ENCODE assay signal across 10 mouse cellular contexts in genomic region chr16:78199252-78199651, GRCm38 (mm10).
DNase-seq lines count a peak whose midpoint lies in the region; ATAC-seq lines count a peak whose summit lies in the region.
"Had no signal": no experiment of that assay in that cellular context is flagged by ENCODE, and none has a peak within 500 bp of the region (broad histone marks: within the 10 kb centered on the region; RNA-seq: fewer than 3 reads in every experiment).

No protein-coding gene starts in this region.

- no peak overlapping the region for H3K27ac ChIP-seq in forebrain, embryonic 13.5 days
- no peak overlapping the region for H3K27ac ChIP-seq in forebrain, embryonic 11.5 days (ENCODE audit: low read depth, low read length)
- H3K27ac ChIP-seq in hindbrain, embryonic 15.5 days (replicated peaks): no peak overlapping the region
- H3K27ac ChIP-seq in hindbrain, embryonic 12.5 days: no peak overlapping the region
- H3K27ac ChIP-seq in midbrain, embryonic 15.5 days: no peak overlapping the region
- no peak overlapping the region for H3K27ac ChIP-seq in midbrain, embryonic 14.5 days (replicated peaks; ENCODE audit: low read depth, low read length)
- H3K27ac ChIP-seq in stomach, embryonic 14.5 days (ENCODE audit: low read length): no peak overlapping the region
- H3K27ac ChIP-seq: embryonic facial prominence, embryonic 12.5 days; heart, adult 2 months had no signal

- no peaks in the 10 kb centered on the region for H3K9me3 ChIP-seq in forebrain, embryonic 13.5 days (replicated peaks)
- no peaks in the 10 kb centered on the region for H3K9me3 ChIP-seq in forebrain, embryonic 11.5 days (ENCODE audit: control insufficient read depth, low read length)
- H3K9me3 ChIP-seq in hindbrain, embryonic 15.5 days: no peaks in the 10 kb centered on the region
- no peaks in the 10 kb centered on the region for H3K9me3 ChIP-seq in hindbrain, embryonic 12.5 days (replicated peaks)
- no peaks in the 10 kb centered on the region for H3K9me3 ChIP-seq in midbrain, embryonic 15.5 days
- no peaks in the 10 kb centered on the region for H3K9me3 ChIP-seq in midbrain, embryonic 14.5 days (ENCODE audit: control insufficient read depth, low read length)
- no peaks in the 10 kb centered on the region for H3K9me3 ChIP-seq in stomach, embryonic 14.5 days (ENCODE audit: control insufficient read depth, low read depth, low read length)
- H3K9me3 ChIP-seq: embryonic facial prominence, embryonic 12.5 days had no signal

- ATAC-seq in forebrain, embryonic 13.5 days: 0 out of 2 replicates have a peak, but pooled peaks have one; percentile 31
- no peak for ATAC-seq in forebrain, embryonic 11.5 days (replicated peaks; ENCODE audit: low FRiP score)
- no peak for ATAC-seq in hindbrain, embryonic 15.5 days (ENCODE audit: low FRiP score, low read depth)
- no peak for ATAC-seq in hindbrain, embryonic 12.5 days (ENCODE audit: low FRiP score)
- ATAC-seq in midbrain, embryonic 15.5 days (replicated peaks): 0 out of 2 replicates have a peak, but pooled peaks have one; percentile 34
- no peak for ATAC-seq in midbrain, embryonic 14.5 days (ENCODE audit: low FRiP score, low TSS enrichment)
- ATAC-seq in stomach, embryonic 14.5 days (ENCODE audit: insufficient number of reproducible peaks, insufficient read depth, low FRiP score, low read depth): no peak

- no peaks in the 10 kb centered on the region for H3K27me3 ChIP-seq in forebrain, embryonic 13.5 days
- H3K27me3 ChIP-seq in forebrain, embryonic 11.5 days (ENCODE audit: control insufficient read depth, insufficient read depth, low read length): no peaks in the 10 kb centered on the region
- no peaks in the 10 kb centered on the region for H3K27me3 ChIP-seq in hindbrain, embryonic 15.5 days
- H3K27me3 ChIP-seq in hindbrain, embryonic 12.5 days: no peaks in the 10 kb centered on the region
- H3K27me3 ChIP-seq in midbrain, embryonic 15.5 days (replicated peaks): no peaks in the 10 kb centered on the region
- peaks cover 3% of the 10 kb centered on the region; the same call in 1 of the 2 replicates for H3K27me3 ChIP-seq in midbrain, embryonic 14.5 days (ENCODE audit: control insufficient read depth, insufficient read depth, low read length)
- H3K27me3 ChIP-seq in stomach, embryonic 14.5 days (ENCODE audit: control insufficient read depth, insufficient read depth, low read length): no peaks in the 10 kb centered on the region
- H3K27me3 ChIP-seq: embryonic facial prominence, embryonic 12.5 days had no signal

- H3K4me3 ChIP-seq in forebrain, embryonic 13.5 days: no peak overlapping the region
- H3K4me3 ChIP-seq in forebrain, embryonic 11.5 days (ENCODE audit: low read depth, low read length): no peak overlapping the region
- no peak overlapping the region for H3K4me3 ChIP-seq in hindbrain, embryonic 15.5 days
- no peak overlapping the region for H3K4me3 ChIP-seq in hindbrain, embryonic 12.5 days
- no peak overlapping the region for H3K4me3 ChIP-seq in midbrain, embryonic 15.5 days
- H3K4me3 ChIP-seq in midbrain, embryonic 14.5 days (replicated peaks; ENCODE audit: low read depth, low read length): no peak overlapping the region
- H3K4me3 ChIP-seq in stomach, embryonic 14.5 days (ENCODE audit: low read depth, low read length): no peak overlapping the region
- H3K4me3 ChIP-seq: embryonic facial prominence, embryonic 12.5 days; heart, adult 2 months had no signal

- peak overlapping the region; percentile 36 for H3K4me2 ChIP-seq in forebrain, embryonic 13.5 days
- H3K4me2 ChIP-seq in forebrain, embryonic 11.5 days (ENCODE audit: low read depth, low read length, severe bottlenecking): no peak overlapping the region
- H3K4me2 ChIP-seq in hindbrain, embryonic 15.5 days: peak overlapping the region; percentile 40
- no peak overlapping the region for H3K4me2 ChIP-seq in hindbrain, embryonic 12.5 days (replicated peaks)
- H3K4me2 ChIP-seq in midbrain, embryonic 15.5 days: no peak overlapping the region
- no peak overlapping the region; the same call in 1 of the 2 replicates for H3K4me2 ChIP-seq in midbrain, embryonic 14.5 days (ENCODE audit: low read length)
- H3K4me2 ChIP-seq in stomach, embryonic 14.5 days (replicated peaks; ENCODE audit: low read depth, low read length): 0 out of 2 replicates have a peak overlapping the region, but pooled peaks have one; percentile 10
- H3K4me2 ChIP-seq: embryonic facial prominence, embryonic 12.5 days had no signal

- 84% methylated on average over 10 of the region's 10 CpGs for WGBS in forebrain, embryonic 13.5 days
- WGBS in forebrain, embryonic 11.5 days: 83% methylated on average over 10 of the region's 10 CpGs
- 84% methylated on average over 10 of the region's 10 CpGs for WGBS in hindbrain, embryonic 15.5 days
- WGBS in hindbrain, embryonic 12.5 days: 84% methylated on average over 10 of the region's 10 CpGs
- 84% methylated on average over 10 of the region's 10 CpGs for WGBS in midbrain, embryonic 15.5 days
- 85% methylated on average over 10 of the region's 10 CpGs for WGBS in midbrain, embryonic 14.5 days
- WGBS in stomach, embryonic 14.5 days: 75% methylated on average over 10 of the region's 10 CpGs

- DNase-seq in forebrain, embryonic 11.5 days (ENCODE audit: low spot score): no peak
- DNase-seq in midbrain, embryonic 14.5 days: no peak
- no peak for DNase-seq in retina, postnatal 1 day

- H3K36me3 ChIP-seq in forebrain, embryonic 13.5 days (ENCODE audit: poor library complexity, severe bottlenecking): no peaks in the 10 kb centered on the region
- H3K36me3 ChIP-seq in forebrain, embryonic 11.5 days (ENCODE audit: control insufficient read depth, insufficient read depth, low read length): no peaks in the 10 kb centered on the region
- no peaks in the 10 kb centered on the region for H3K36me3 ChIP-seq in hindbrain, embryonic 15.5 days
- H3K36me3 ChIP-seq in hindbrain, embryonic 12.5 days: no peaks in the 10 kb centered on the region
- no peaks in the 10 kb centered on the region for H3K36me3 ChIP-seq in midbrain, embryonic 15.5 days (replicated peaks)
- H3K36me3 ChIP-seq in midbrain, embryonic 14.5 days (ENCODE audit: control insufficient read depth, insufficient read depth, low read length): no peaks in the 10 kb centered on the region
- no peaks in the 10 kb centered on the region for H3K36me3 ChIP-seq in stomach, embryonic 14.5 days (ENCODE audit: control insufficient read depth, insufficient read depth, low read length)
- H3K36me3 ChIP-seq: embryonic facial prominence, embryonic 12.5 days had no signal

- H3K9ac ChIP-seq in forebrain, embryonic 13.5 days: no peak overlapping the region
- no peak overlapping the region for H3K9ac ChIP-seq in forebrain, embryonic 11.5 days (ENCODE audit: low read length)
- H3K9ac ChIP-seq in hindbrain, embryonic 15.5 days: no peak overlapping the region
- no peak overlapping the region for H3K9ac ChIP-seq in hindbrain, embryonic 12.5 days
- no peak overlapping the region for H3K9ac ChIP-seq in midbrain, embryonic 15.5 days
- no peak overlapping the region for H3K9ac ChIP-seq in midbrain, embryonic 14.5 days (replicated peaks; ENCODE audit: low read length)
- no peak overlapping the region for H3K9ac ChIP-seq in stomach, embryonic 14.5 days (replicated peaks; ENCODE audit: low read depth, low read length)
- H3K9ac ChIP-seq: embryonic facial prominence, embryonic 12.5 days had no signal

- peaks cover under 1% of the 10 kb centered on the region for H3K4me1 ChIP-seq in forebrain, embryonic 13.5 days
- H3K4me1 ChIP-seq in forebrain, embryonic 11.5 days (replicated peaks; ENCODE audit: control insufficient read depth, insufficient read depth, low read length): no peaks in the 10 kb centered on the region
- H3K4me1 ChIP-seq in hindbrain, embryonic 15.5 days (replicated peaks): 0 out of 2 replicates have a peak, but pooled peaks cover 5% of the 10 kb centered on the region
- no peaks in the 10 kb centered on the region for H3K4me1 ChIP-seq in hindbrain, embryonic 12.5 days
- peaks cover 3% of the 10 kb centered on the region; the same call in 1 of the 2 replicates for H3K4me1 ChIP-seq in midbrain, embryonic 15.5 days
- no peaks in the 10 kb centered on the region for H3K4me1 ChIP-seq in midbrain, embryonic 14.5 days (ENCODE audit: control insufficient read depth, insufficient read depth, low read length)
- H3K4me1 ChIP-seq in stomach, embryonic 14.5 days (ENCODE audit: control insufficient read depth, insufficient read depth, low read length): no peaks in the 10 kb centered on the region

Comparison
In these comparisons a context has a peak if more than half of its experiments do, and no peak if none do; other contexts are left out.
1. ATAC-seq: peak in forebrain, embryonic 13.5 days (single experiment) and midbrain, embryonic 15.5 days (single experiment); none in forebrain, embryonic 11.5 days (single experiment), hindbrain, embryonic 15.5 days (single experiment), hindbrain, embryonic 12.5 days (single experiment), midbrain, embryonic 14.5 days (single experiment) and stomach, embryonic 14.5 days (single experiment).
2. H3K4me2 ChIP-seq: peak in forebrain, embryonic 13.5 days (single experiment), hindbrain, embryonic 15.5 days (single experiment) and stomach, embryonic 14.5 days (single experiment); none in forebrain, embryonic 11.5 days (single experiment), hindbrain, embryonic 12.5 days (single experiment), midbrain, embryonic 15.5 days (single experiment) and midbrain, embryonic 14.5 days (single experiment).